Mouse (Mus musculus) stomach, embryonic 16.5 days (tissue): Measurements from ENCODE around the gene Cfap52. TPM values are rescaled to one million over a fixed set of nuclear protein-coding genes. Genes with fewer than 3 reads are reported as not detected.

Source experiments
- ATAC-seq: fragments of 200-750 bp; cut with Nextera tagmentation; 2 replicates; pipeline ENCODE4 v1.8.0; 2017; ENCODE audit warnings: moderate number of reproducible peaks, moderate TSS enrichment; ENCODE audit not compliant: insufficient read depth, low FRiP score
- H3K27ac ChIP-seq: fragments of 300-500 bp; sonication (generic); 2 replicates; pipeline ENCODE4 v1.5.1; 2014; ENCODE audit warnings: low read length
- H3K27me3 ChIP-seq: fragments of 300-500 bp; sonication (generic); 2 replicates; pipeline ENCODE4 v1.6.1; 2014; ENCODE audit warnings: low read length, control low read depth, mixed read lengths; ENCODE audit not compliant: control insufficient read depth, insufficient read depth
- H3K36me3 ChIP-seq: fragments of 300-500 bp; sonication (generic); 2 replicates; pipeline ENCODE4 v1.6.1; 2014; ENCODE audit warnings: low read length; ENCODE audit not compliant: control insufficient read depth, insufficient read depth
- H3K4me1 ChIP-seq: fragments of 300-500 bp; sonication (generic); 2 replicates; pipeline ENCODE4 v1.6.1; 2014; ENCODE audit warnings: low read length, control low read depth, mixed read lengths; ENCODE audit not compliant: control insufficient read depth, insufficient read depth
- H3K4me2 ChIP-seq: fragments of 300-500 bp; sonication (generic); 2 replicates; pipeline ENCODE4 v1.6.1; 2014; ENCODE audit warnings: low read depth, low read length, mixed read lengths
- H3K4me3 ChIP-seq: fragments of 300-500 bp; sonication (generic); replicated peaks from 2 replicates; pipeline ENCODE4 v1.5.1; 2014; ENCODE audit warnings: mild to moderate bottlenecking, low read length
- H3K9ac ChIP-seq: fragments of 300-500 bp; sonication (generic); 2 replicates; pipeline ENCODE4 v1.6.1; 2014; ENCODE audit warnings: low read length
- H3K9me3 ChIP-seq: fragments of 300-500 bp; sonication (generic); replicated peaks from 2 replicates; pipeline ENCODE4 v1.6.1; 2016; ENCODE audit warnings: low read length, control low read depth; ENCODE audit not compliant: control insufficient read depth
- WGBS: fragments of 180-500 bp; shearing (Covaris S2); extraction: QIAGEN DNeasy Blood & Tissue Kit; methylation state at CpG from one replicate; pipeline ENCODE4 v1.1.7; 2014; 5-methylcytosine and 5-hydroxymethylcytosine counted together
- polyA plus RNA-seq: library from polyadenylated mRNA; unstranded; fragments of >200 nt; fragmentation: Nextera tagmentation; extraction: Ambion mirVana; gene quantifications from 2 replicates; pipeline ENCODE4 v1.2.1, GENCODE M21; 2015

The Cfap52 gene
- polyA plus RNA-seq, 1 experiment from 2014 or later, result 0.83 TPM

GRCm38 (mm10) chr11:67991240-67991639 lies 25.8 kb upstream of the Cfap52 start:
- H3K27me3 ChIP-seq, result no peaks in the 10 kb centered on the region
- no peak overlapping the region for H3K4me3 ChIP-seq
- ATAC-seq, result no peak
- H3K4me2 ChIP-seq, result no peak overlapping the region
- WGBS, result 68% methylated on average over 4 of the region's 4 CpGs
- H3K9me3 ChIP-seq, result no peaks in the 10 kb centered on the region
- H3K36me3 ChIP-seq, result no peaks in the 10 kb centered on the region
- no peak overlapping the region for H3K9ac ChIP-seq
- no peaks in the 10 kb centered on the region for H3K4me1 ChIP-seq
- H3K27ac ChIP-seq, result no peak overlapping the region

GRCm38 (mm10) chr11:67983564-67983963 lies 18.1 kb upstream of the Cfap52 start:
- H3K4me3 ChIP-seq, result no peak overlapping the region
- WGBS, result 79% methylated on average over 6 of the region's 6 CpGs
- no peaks in the 10 kb centered on the region for H3K9me3 ChIP-seq
- no peak overlapping the region for H3K27ac ChIP-seq
- no peak for ATAC-seq
- no peak overlapping the region for H3K4me2 ChIP-seq
- H3K36me3 ChIP-seq, result no peaks in the 10 kb centered on the region
- no peaks in the 10 kb centered on the region for H3K27me3 ChIP-seq
- H3K4me1 ChIP-seq, result no peaks in the 10 kb centered on the region
- no peak overlapping the region for H3K9ac ChIP-seq

- H3K27me3 ChIP-seq, result no peaks in the 10 kb centered on the region
- WGBS, result 4% methylated on average over 2 of the region's 2 CpGs
- H3K4me2 ChIP-seq, result no peak overlapping the region
- no peak overlapping the region for H3K4me3 ChIP-seq
- no peaks in the 10 kb centered on the region for H3K9me3 ChIP-seq
- H3K4me1 ChIP-seq, result no peaks in the 10 kb centered on the region
- ATAC-seq, result no peak
- H3K36me3 ChIP-seq, result no peaks in the 10 kb centered on the region
- H3K27ac ChIP-seq, result no peak overlapping the region
- H3K9ac ChIP-seq, result no peak overlapping the region
Measured at GRCm38 (mm10) chr11:67975252-67975651, 9.8 kb upstream of the Cfap52 start.

GRCm38 (mm10) chr11:67973225-67973624 lies 7.8 kb upstream of the Cfap52 start:
- Histone ChIP-seq H3K27ac (no peak overlapping the region), H3K4me2 (no peak overlapping the region), H3K9me3 (no peaks in the 10 kb centered on the region), H3K36me3 (no peaks in the 10 kb centered on the region), H3K4me3 (no peak overlapping the region), H3K27me3 (no peaks in the 10 kb centered on the region), H3K9ac (no peak overlapping the region), H3K4me1 (no peaks in the 10 kb centered on the region)
- no peak for ATAC-seq
- WGBS, result 56% methylated on average over 5 of the region's 5 CpGs

DNA sequence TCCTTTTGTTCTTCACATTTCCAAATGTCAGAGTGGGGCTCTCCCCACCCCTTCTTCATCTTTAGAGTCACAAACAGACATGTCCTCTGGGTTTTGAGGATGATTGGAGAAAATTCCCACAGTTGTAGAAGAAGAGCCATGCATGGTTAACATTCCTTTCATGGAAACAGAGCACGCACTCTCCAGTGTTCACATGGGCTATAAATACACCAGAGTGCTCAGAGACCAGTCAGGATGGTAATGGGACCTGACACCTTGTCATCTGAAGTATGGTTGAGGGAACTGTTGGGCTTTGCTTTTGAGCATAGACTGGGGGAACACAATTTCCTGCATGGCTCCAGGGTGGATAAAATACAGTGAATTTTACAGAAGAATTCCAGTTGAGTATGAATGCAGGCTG lies 7.2 kb upstream of the Cfap52 start:
- 69% methylated on average over 1 of the region's 1 CpGs for WGBS
- no peak overlapping the region for H3K9ac ChIP-seq
- H3K4me2 ChIP-seq, result no peak overlapping the region
- ATAC-seq, result no peak
- no peaks in the 10 kb centered on the region for H3K9me3 ChIP-seq
- no peak overlapping the region for H3K27ac ChIP-seq
- no peaks in the 10 kb centered on the region for H3K36me3 ChIP-seq
- no peak overlapping the region for H3K4me3 ChIP-seq
- H3K27me3 ChIP-seq, result no peaks in the 10 kb centered on the region
- H3K4me1 ChIP-seq, result no peaks in the 10 kb centered on the region

- WGBS, result 66% methylated on average over 11 of the region's 11 CpGs
- Histone ChIP-seq H3K27me3 (no peaks in the 10 kb centered on the region), H3K4me3 (no peak overlapping the region), H3K4me1 (peaks cover 12% of the 10 kb centered on the region), H3K27ac (no peak overlapping the region), H3K36me3 (no peaks in the 10 kb centered on the region), H3K9me3 (no peaks in the 10 kb centered on the region), H3K9ac (no peak overlapping the region), H3K4me2 (no peak overlapping the region)
- ATAC-seq, result no peak
Measured at GRCm38 (mm10) chr11:67967831-67968230, 2.4 kb upstream of the Cfap52 start.

DNA sequence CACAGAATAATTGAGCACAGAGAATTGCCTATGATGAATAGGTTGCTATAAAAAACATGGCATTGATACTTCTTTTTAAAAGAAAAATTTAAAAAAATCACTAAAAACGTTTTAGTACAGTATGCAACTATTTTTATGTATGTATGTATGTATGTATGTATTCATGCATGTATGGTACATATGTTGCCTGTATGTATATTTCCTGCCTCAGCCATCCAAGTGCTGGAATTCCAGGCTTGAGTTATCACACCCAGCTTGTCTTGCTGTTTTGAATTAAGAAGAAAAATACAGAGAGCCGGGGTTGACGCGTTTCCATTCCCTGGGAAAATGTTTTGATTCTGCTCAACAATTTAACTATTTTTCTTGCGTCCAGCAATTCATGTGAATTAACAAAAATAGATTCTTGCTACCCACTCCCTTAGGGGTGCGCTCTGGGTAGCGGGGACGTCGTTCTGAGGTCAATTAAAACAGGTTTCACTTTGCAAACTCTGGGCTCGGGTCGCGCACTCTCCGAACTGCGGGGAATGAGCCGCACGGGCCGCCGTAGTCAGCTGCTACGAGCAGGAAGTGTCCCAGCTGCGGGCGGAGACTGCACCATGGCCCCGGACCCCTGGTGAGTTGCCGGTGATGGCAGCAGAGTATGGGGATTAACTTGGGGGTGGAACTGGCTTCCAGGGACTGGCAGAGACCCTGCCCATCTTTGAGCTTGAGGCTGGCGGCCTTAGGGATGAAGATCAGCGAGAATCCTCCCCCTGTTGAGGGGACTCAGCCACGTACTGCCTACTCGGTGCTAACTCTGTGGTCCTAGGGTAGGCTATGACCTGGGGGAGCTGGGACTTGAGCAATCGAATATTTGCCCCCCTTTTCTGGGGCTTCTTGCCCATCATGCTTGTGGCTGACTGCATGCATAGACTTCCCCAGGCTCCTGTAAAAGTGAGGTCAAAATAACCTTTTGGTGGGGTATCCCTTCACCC lies 741 bp upstream of the Cfap52 start, which contains the start of gene Stx8:
Stx8 (plus strand) TSS at position 289 of the 974 bp plus-strand sequence.
- peaks cover 12% of the 10 kb centered on the region for H3K4me1 ChIP-seq
- H3K9ac ChIP-seq, result peak within 1 kb of the TSS; percentile 82
- peak within 1 kb of the TSS; percentile 91 for H3K4me2 ChIP-seq
- H3K9me3 ChIP-seq, result no peaks in the 10 kb centered on the region
- no peaks in the 10 kb centered on the region for H3K36me3 ChIP-seq
- H3K27ac ChIP-seq, result peak within 1 kb of the TSS; percentile 46; the same call in 1 of the 2 replicates
- H3K27me3 ChIP-seq, result no peaks in the 10 kb centered on the region
- peak; percentile 81 for ATAC-seq
- H3K4me3 ChIP-seq, result peak within 1 kb of the TSS; percentile 78
- under 1% methylated on average over 28 of the region's 28 CpGs for WGBS

DNA sequence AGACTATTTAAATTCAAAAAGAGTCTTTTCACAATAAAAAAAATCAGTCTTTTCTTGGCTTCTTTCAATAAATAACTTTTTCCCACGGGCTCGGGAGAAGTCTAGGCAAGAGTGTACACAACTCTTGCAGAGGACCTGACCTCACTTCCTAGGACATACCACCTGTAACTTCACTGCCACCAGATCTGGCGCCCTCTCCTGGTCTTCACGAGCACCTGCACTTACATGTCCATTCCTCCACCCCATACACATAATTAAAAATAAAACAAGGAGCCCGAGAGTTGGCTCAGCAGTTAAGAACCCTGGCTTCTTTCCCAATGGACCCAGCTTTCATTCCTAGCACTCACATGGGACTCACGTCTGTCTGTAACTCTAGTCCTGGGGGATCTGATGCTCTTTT lies 1.3 kb downstream of the Cfap52 start:
- Histone ChIP-seq H3K27ac (no peak overlapping the region), H3K9ac (no peak overlapping the region), H3K36me3 (no peaks in the 10 kb centered on the region), H3K27me3 (no peaks in the 10 kb centered on the region), H3K4me2 (no peak overlapping the region), H3K4me3 (no peak overlapping the region), H3K4me1 (peaks cover 12% of the 10 kb centered on the region), H3K9me3 (no peaks in the 10 kb centered on the region)
- ATAC-seq, result no peak
- 69% methylated on average over 6 of the region's 6 CpGs for WGBS

DNA sequence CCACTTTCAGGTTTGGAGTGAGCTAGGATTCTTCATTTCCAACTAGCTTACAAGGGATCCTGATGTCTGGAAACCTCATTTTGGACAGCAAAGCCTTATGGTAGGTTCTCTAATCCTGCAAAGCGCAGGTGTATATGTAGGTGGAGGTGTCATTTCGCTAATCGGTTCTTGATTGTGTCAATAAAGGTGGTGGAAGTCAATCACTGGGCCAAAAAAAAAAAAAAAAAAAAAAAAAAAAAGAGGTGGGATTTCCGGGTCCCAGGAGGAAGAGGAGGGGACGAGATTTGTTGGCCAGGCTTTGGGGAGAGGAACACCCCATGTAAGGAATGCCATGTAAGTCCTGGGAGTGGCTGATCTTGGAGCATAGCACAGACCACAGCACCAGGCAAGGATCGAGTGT lies 11.0 kb downstream of the Cfap52 start:
- WGBS, result 90% methylated on average over 6 of the region's 6 CpGs
- Histone ChIP-seq H3K9me3 (no peaks in the 10 kb centered on the region), H3K27ac (no peak overlapping the region), H3K27me3 (no peaks in the 10 kb centered on the region), H3K4me3 (no peak overlapping the region), H3K36me3 (no peaks in the 10 kb centered on the region), H3K4me2 (no peak overlapping the region), H3K4me1 (no peaks in the 10 kb centered on the region), H3K9ac (no peak overlapping the region)
- ATAC-seq, result no peak
